Mouse (Mus musculus): Measurements from ENCODE around the gene Fkbp2.

GRCm38 (mm10) chr19:6936299-6936698 lies 44.0 kb downstream of the Fkbp2 start:
- peak; percentile 67 for TF ChIP-seq CTCF (IDR thresholded peaks at IDR 0.05; ENCODE audit: low read depth)
- TF ChIP-seq EP300 (IDR thresholded peaks at IDR 0.05; ENCODE audit: low read depth), result no peak

Measured in liver, postnatal 0 days (tissue).